Mouse (Mus musculus) layer of hippocampus, postnatal 14 days (tissue): ENCODE results near the gene Mre11a. TPM values are rescaled to one million over a fixed set of nuclear protein-coding genes. Genes with fewer than 3 reads are reported as not detected.
A peak's percentile ranks its signal among the peaks of the same experiment; 100 is the strongest.
"Not testable (repeated sequence)": the region's sequence is repeated elsewhere in the genome, so short reads cannot be mapped to it uniquely, and the experiment has no call there.

Experiments used
- DNase-seq, 2 experiments: peaks; one replicate each; pipeline ENCODE4 v3.0.0; 2021 to 2022; ENCODE audit warnings: low spot score in 2 of 2, mixed read lengths in 1 of 2
- total RNA-seq, 2 experiments: library from RNA; stranded (reverse); gene quantifications; 2 replicates each; pipeline ENCODE4 v1.2.3; 2021

Mre11a gene
- total RNA-seq, 2 experiments from 2014 or later = 8.8 to 13.4 TPM

GRCm38 (mm10) chr9:14866957-14867356 lies 82.5 kb downstream of the Mre11a start:
- DNase-seq = peak; percentile 53 to 65

DNA sequence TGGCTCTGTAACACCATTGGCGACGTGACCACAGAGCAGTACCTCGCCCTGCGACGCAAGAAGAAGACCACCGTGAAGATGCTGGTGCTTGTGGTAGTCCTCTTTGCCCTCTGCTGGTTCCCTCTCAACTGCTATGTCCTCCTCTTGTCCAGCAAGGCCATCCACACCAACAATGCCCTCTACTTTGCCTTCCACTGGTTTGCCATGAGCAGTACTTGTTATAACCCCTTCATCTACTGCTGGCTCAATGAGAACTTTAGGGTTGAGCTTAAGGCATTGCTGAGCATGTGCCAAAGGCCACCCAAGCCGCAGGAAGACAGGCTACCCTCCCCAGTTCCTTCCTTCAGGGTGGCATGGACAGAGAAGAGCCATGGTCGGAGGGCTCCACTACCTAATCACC lies 83.9 kb downstream of the Mre11a start:
- DNase-seq = no peak

- no peak for DNase-seq
Observed at GRCm38 (mm10) chr9:14870377-14870776, 85.9 kb downstream of the Mre11a start.

DNA sequence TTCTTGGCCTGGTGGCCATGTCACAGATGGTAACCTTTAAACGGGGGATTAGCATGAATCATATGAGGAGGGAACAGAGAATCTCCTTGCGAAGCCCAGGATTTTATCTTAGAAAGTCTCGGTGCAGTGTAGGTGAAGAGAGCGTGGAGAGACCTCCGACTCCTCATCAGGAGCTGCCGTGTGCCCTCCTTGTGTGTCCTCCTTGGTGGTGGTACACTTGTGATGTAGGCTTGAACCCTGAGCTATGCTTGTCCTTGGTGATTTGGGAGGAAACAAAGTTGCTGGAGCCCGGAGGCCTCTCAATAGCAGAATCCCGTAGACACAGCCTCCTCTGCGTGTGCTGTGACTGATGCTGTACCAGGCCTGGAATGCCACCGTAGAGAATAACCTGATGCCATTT lies 86.3 kb downstream of the Mre11a start:
- DNase-seq = no peak

DNA sequence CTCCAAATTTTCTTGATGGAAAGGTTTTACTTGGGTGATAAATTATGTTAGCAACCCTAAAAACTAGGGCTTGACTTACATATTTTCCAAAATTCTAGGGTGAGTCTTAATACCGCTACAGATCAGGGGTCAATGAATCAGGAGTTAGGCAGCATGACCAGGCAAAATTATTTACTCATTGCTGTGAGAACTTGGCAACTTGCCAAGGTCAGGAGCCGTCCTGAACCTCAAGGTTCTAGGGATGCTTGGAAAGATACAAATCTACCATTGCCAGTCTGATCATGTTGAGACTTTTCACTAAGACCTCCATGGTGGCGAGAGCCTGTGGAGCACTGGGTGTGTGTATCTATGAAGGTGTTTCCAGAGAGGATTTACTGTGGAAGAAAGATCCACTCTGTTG lies 87.1 kb downstream of the Mre11a start:
- DNase-seq = no peak

GRCm38 (mm10) chr9:14872181-14872930 lies 87.9 kb downstream of the Mre11a start:
- DNase-seq = no peak

- no peak for DNase-seq
Observed at GRCm38 (mm10) chr9:14875743-14876507, 91.5 kb downstream of the Mre11a start.

- not testable (repeated sequence) for DNase-seq
Observed at GRCm38 (mm10) chr9:14876566-14876965, 92.1 kb downstream of the Mre11a start.

- no peak for DNase-seq
Observed at GRCm38 (mm10) chr9:14884641-14885040, 100.2 kb downstream of the Mre11a start.

GRCm38 (mm10) chr9:14885151-14885550 lies 100.7 kb downstream of the Mre11a start:
- DNase-seq = no peak

DNA sequence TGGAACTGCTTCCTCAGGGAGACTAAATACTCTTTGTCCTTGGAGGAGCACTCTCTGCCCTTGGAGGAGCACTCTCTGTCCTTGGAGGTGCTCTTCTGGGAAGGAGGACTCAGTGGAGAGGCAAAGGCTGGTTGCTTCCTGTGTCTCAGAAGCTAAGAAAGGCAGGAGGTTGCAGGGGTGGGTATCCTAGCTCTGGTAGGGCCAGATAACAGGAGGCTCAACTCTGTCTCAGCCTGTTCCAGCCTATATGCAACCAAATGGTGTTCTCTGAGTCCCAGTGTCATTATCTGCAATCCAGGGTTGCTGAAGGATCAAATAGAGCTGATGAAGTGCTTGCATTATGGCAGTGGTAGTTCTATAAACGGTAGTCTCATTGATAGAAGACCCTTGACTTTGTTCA lies 101.5 kb downstream of the Mre11a start:
- no peak for DNase-seq

Other genes with a start within 250 kb of the Mre11a start
- 10 to 100 TPM; 19.1 to 25.1 TPM for gene Amotl1, start 139.6 kb upstream of the Mre11a start, total RNA-seq
- gene Piwil4, start 43.9 kb upstream of the Mre11a start, total RNA-seq = under 1 TPM in 1 of 2 experiments, not detected in 1; 0.14 TPM
- under 1 TPM; 0.12 to 0.23 TPM for gene Fut4, start 32.3 kb upstream of the Mre11a start, total RNA-seq
- 1 to 10 TPM in 1 of 2 experiments, not detected in 1; 1.2 TPM for gene 1700012B09Rik, start 13.6 kb upstream of the Mre11a start, total RNA-seq
- 10 to 100 TPM; 17.3 to 18.0 TPM for gene Ankrd49, start 202 bp downstream of the Mre11a start, total RNA-seq
- 10 to 100 TPM; 12.1 to 13.3 TPM for gene Gpr83, start 75.6 kb downstream of the Mre11a start, total RNA-seq
- not detected for gene Izumo1r, start 119.3 kb downstream of the Mre11a start, total RNA-seq